Mouse (Mus musculus) liver, embryonic 15.5 days (tissue): ENCODE measurements around the gene Usp6nl. TPM values are rescaled to one million over a fixed set of nuclear protein-coding genes. Genes with fewer than 3 reads are reported as not detected.

ENCODE experiments used
- ATAC-seq: fragments of 200-750 bp; cut with Nextera tagmentation; 2 replicates; pipeline ENCODE4 v1.8.0; 2017; ENCODE audit warnings: moderate number of reproducible peaks, mild to moderate bottlenecking, moderate library complexity; ENCODE audit not compliant: insufficient read depth
- H3K27ac ChIP-seq: fragments of 300-500 bp; sonication (generic); replicated peaks from 2 replicates; pipeline ENCODE4 v1.5.1; 2015; ENCODE audit warnings: mild to moderate bottlenecking, inconsistent platforms
- H3K27me3 ChIP-seq: fragments of 300-500 bp; sonication (generic); 2 replicates; pipeline ENCODE4 v1.6.1; 2015; ENCODE audit warnings: mild to moderate bottlenecking, inconsistent platforms
- H3K36me3 ChIP-seq: fragments of 300-500 bp; sonication (generic); replicated peaks from 2 replicates; pipeline ENCODE4 v1.6.1; 2015; ENCODE audit warnings: moderate library complexity, mild to moderate bottlenecking, inconsistent platforms
- H3K4me1 ChIP-seq: fragments of 300-500 bp; sonication (generic); replicated peaks from 2 replicates; pipeline ENCODE4 v1.6.1; 2015; ENCODE audit warnings: inconsistent platforms
- H3K4me2 ChIP-seq: fragments of 300-500 bp; sonication (generic); 2 replicates; pipeline ENCODE4 v1.6.1; 2015; ENCODE audit warnings: moderate library complexity, mild to moderate bottlenecking, inconsistent platforms
- H3K4me3 ChIP-seq: fragments of 300-500 bp; sonication (generic); replicated peaks from 2 replicates; pipeline ENCODE4 v1.5.1; 2015; ENCODE audit warnings: mild to moderate bottlenecking, inconsistent platforms
- H3K9ac ChIP-seq: fragments of 300-500 bp; sonication (generic); 2 replicates; pipeline ENCODE4 v1.6.1; 2015; ENCODE audit warnings: moderate library complexity, mild to moderate bottlenecking, inconsistent platforms
- H3K9me3 ChIP-seq: fragments of 300-500 bp; sonication (generic); replicated peaks from 2 replicates; pipeline ENCODE4 v1.6.1; 2016; ENCODE audit warnings: inconsistent platforms
- WGBS: fragments of 180-500 bp; shearing (Covaris S2); methylation state at CpG from one replicate; pipeline ENCODE4 v1.1.7; 2015; ENCODE audit warnings: mixed read lengths; ENCODE audit not compliant: insufficient replicate concordance; 5-methylcytosine and 5-hydroxymethylcytosine counted together
- polyA plus RNA-seq: library from polyadenylated mRNA; unstranded; fragments of >200 nt; fragmentation: Nextera tagmentation; extraction: Ambion mirVana; gene quantifications from 2 replicates; pipeline ENCODE4 v1.2.1, GENCODE M21; 2015

Usp6nl gene
- polyA plus RNA-seq, 1 experiment from 2014 or later: 3.1 TPM

- Histone ChIP-seq H3K9ac (no peak overlapping the region), H3K4me2 (no peak overlapping the region), H3K4me1 (no peaks in the 10 kb centered on the region), H3K9me3 (no peaks in the 10 kb centered on the region), H3K27me3 (no peaks in the 10 kb centered on the region), H3K4me3 (no peak overlapping the region), H3K36me3 (peaks cover 43% of the 10 kb centered on the region), H3K27ac (no peak overlapping the region)
- no peak for ATAC-seq
- 76% methylated on average over 5 of the region's 5 CpGs for WGBS
Measured at GRCm38 (mm10) chr2:6414400-6414799, 91.9 kb downstream of the Usp6nl start.

- Histone ChIP-seq H3K27ac (no peak overlapping the region), H3K9ac (no peak overlapping the region)
- peak; percentile 25; the same call in 1 of the 2 replicates for ATAC-seq
Measured at GRCm38 (mm10) chr2:6417158-6417557, 94.7 kb downstream of the Usp6nl start.

GRCm38 (mm10) chr2:6423661-6424550, 101.4 kb downstream of the Usp6nl start:
- Histone ChIP-seq H3K4me2 (no peak overlapping the region), H3K36me3 (peaks cover 39% of the 10 kb centered on the region), H3K4me3 (no peak overlapping the region), H3K27ac (no peak overlapping the region), H3K4me1 (no peaks in the 10 kb centered on the region), H3K27me3 (no peaks in the 10 kb centered on the region), H3K9ac (no peak overlapping the region), H3K9me3 (no peaks in the 10 kb centered on the region)
- WGBS: 83% methylated on average over 24 of the region's 24 CpGs
- no peak for ATAC-seq

More at GRCm38 (mm10) chr2:6417158-6417557, 94.7 kb downstream of the Usp6nl start:
- Histone ChIP-seq H3K4me2 (no peak overlapping the region), H3K4me1 (no peaks in the 10 kb centered on the region), H3K36me3 (peaks cover 38% of the 10 kb centered on the region), H3K27me3 (no peaks in the 10 kb centered on the region), H3K4me3 (no peak overlapping the region), H3K9me3 (no peaks in the 10 kb centered on the region)
- 66% methylated on average over 11 of the region's 11 CpGs for WGBS

GRCm38 (mm10) chr2:6424851-6425250, 102.4 kb downstream of the Usp6nl start:
- Histone ChIP-seq H3K9ac (no peak overlapping the region), H3K4me3 (no peak overlapping the region), H3K4me1 (no peaks in the 10 kb centered on the region), H3K27me3 (no peaks in the 10 kb centered on the region), H3K4me2 (no peak overlapping the region), H3K27ac (no peak overlapping the region), H3K36me3 (peaks cover 35% of the 10 kb centered on the region), H3K9me3 (no peaks in the 10 kb centered on the region)
- 80% methylated on average over 5 of the region's 5 CpGs for WGBS
- ATAC-seq: no peak

- WGBS: 74% methylated on average over 16 of the region's 16 CpGs
- Histone ChIP-seq H3K9me3 (no peaks in the 10 kb centered on the region), H3K9ac (no peak overlapping the region), H3K4me2 (no peak overlapping the region), H3K4me3 (no peak overlapping the region), H3K36me3 (peaks cover 56% of the 10 kb centered on the region), H3K27me3 (no peaks in the 10 kb centered on the region), H3K4me1 (peaks cover 4% of the 10 kb centered on the region), H3K27ac (no peak overlapping the region)
- no peak for ATAC-seq
Measured at GRCm38 (mm10) chr2:6436085-6436950, 113.9 kb downstream of the Usp6nl start.

- no peaks in the 10 kb centered on the region for H3K9me3 ChIP-seq
- no peaks in the 10 kb centered on the region for H3K27me3 ChIP-seq
- H3K9ac ChIP-seq: no peak overlapping the region
- peaks cover 42% of the 10 kb centered on the region for H3K4me1 ChIP-seq
- no peak for ATAC-seq
- peak overlapping the region; percentile 70; the same call in 1 of the 2 replicates for H3K27ac ChIP-seq
- H3K4me3 ChIP-seq: 0 out of 2 replicates have a peak overlapping the region, but pooled peaks have one; percentile 29
- peaks cover 33% of the 10 kb centered on the region for H3K36me3 ChIP-seq
- peak overlapping the region; percentile 58 for H3K4me2 ChIP-seq
- 24% methylated on average over 9 of the region's 9 CpGs for WGBS
Measured at GRCm38 (mm10) chr2:6441688-6442087, 119.2 kb downstream of the Usp6nl start.

- Histone ChIP-seq H3K9ac (peak overlapping the region; percentile 45; the same call in 1 of the 2 replicates), H3K27ac (peak overlapping the region; percentile 70; the same call in 1 of the 2 replicates), H3K27me3 (no peaks in the 10 kb centered on the region), H3K4me2 (peak overlapping the region; percentile 58), H3K4me3 (peak overlapping the region; percentile 29), H3K36me3 (peaks cover 27% of the 10 kb centered on the region), H3K4me1 (peaks cover 42% of the 10 kb centered on the region), H3K9me3 (no peaks in the 10 kb centered on the region)
- WGBS: 8% methylated on average over 10 of the region's 10 CpGs
- peak; percentile 33 for ATAC-seq
Measured at GRCm38 (mm10) chr2:6442302-6442701, 119.8 kb downstream of the Usp6nl start.

- Histone ChIP-seq H3K27ac (peak overlapping the region; percentile 82), H3K36me3 (peaks cover 25% of the 10 kb centered on the region), H3K27me3 (no peaks in the 10 kb centered on the region), H3K4me2 (no peak overlapping the region), H3K9ac (no peak overlapping the region), H3K9me3 (no peaks in the 10 kb centered on the region), H3K4me3 (no peak overlapping the region), H3K4me1 (peaks cover 42% of the 10 kb centered on the region)
- WGBS: 77% methylated on average over 4 of the region's 4 CpGs
- no peak for ATAC-seq
Measured at GRCm38 (mm10) chr2:6444015-6444414, 121.5 kb downstream of the Usp6nl start.

- Histone ChIP-seq H3K4me3 (peak overlapping the region; percentile 19), H3K27ac (peak overlapping the region; percentile 82), H3K4me1 (peaks cover 42% of the 10 kb centered on the region), H3K36me3 (peaks cover 25% of the 10 kb centered on the region), H3K9me3 (no peaks in the 10 kb centered on the region), H3K9ac (0 out of 2 replicates have a peak overlapping the region, but pooled peaks have one; percentile 7), H3K4me2 (peak overlapping the region; percentile 62), H3K27me3 (no peaks in the 10 kb centered on the region)
- ATAC-seq: peak; percentile 89
- WGBS: 22% methylated on average over 4 of the region's 4 CpGs
Measured at GRCm38 (mm10) chr2:6444723-6445169, 122.3 kb downstream of the Usp6nl start.

GRCm38 (mm10) chr2:6445858-6446257, 123.4 kb downstream of the Usp6nl start:
- no peak overlapping the region for H3K4me3 ChIP-seq
- WGBS: 73% methylated on average over 4 of the region's 4 CpGs
- H3K4me1 ChIP-seq: peaks cover 42% of the 10 kb centered on the region
- no peak for ATAC-seq
- H3K4me2 ChIP-seq: no peak overlapping the region
- peaks cover 15% of the 10 kb centered on the region for H3K36me3 ChIP-seq
- H3K9ac ChIP-seq: no peak overlapping the region
- no peaks in the 10 kb centered on the region for H3K9me3 ChIP-seq
- no peak overlapping the region for H3K27ac ChIP-seq
- H3K27me3 ChIP-seq: no peaks in the 10 kb centered on the region

GRCm38 (mm10) chr2:6448880-6449279, 126.4 kb downstream of the Usp6nl start:
- H3K27me3 ChIP-seq: no peaks in the 10 kb centered on the region
- ATAC-seq: no peak
- no peak overlapping the region for H3K4me2 ChIP-seq
- H3K27ac ChIP-seq: no peak overlapping the region
- WGBS: 57% methylated on average over 2 of the region's 2 CpGs
- no peaks in the 10 kb centered on the region for H3K36me3 ChIP-seq
- H3K9ac ChIP-seq: no peak overlapping the region
- H3K9me3 ChIP-seq: no peaks in the 10 kb centered on the region
- H3K4me1 ChIP-seq: peaks cover 17% of the 10 kb centered on the region
- H3K4me3 ChIP-seq: no peak overlapping the region
